Mouse (Mus musculus): Measurements from ENCODE around the gene Haus8. TPM values are rescaled to one million over a fixed set of nuclear protein-coding genes. Genes with fewer than 3 reads are reported as not detected.
A peak's percentile ranks its signal among the peaks of the same experiment; 100 is the strongest.
"Not testable (repeated sequence)": the region's sequence is repeated elsewhere in the genome, so short reads cannot be mapped to it uniquely, and the experiment has no call there.

The Haus8 gene
- polyA plus RNA-seq, 1 experiment from 2014 or later: 61.0 TPM

DNA sequence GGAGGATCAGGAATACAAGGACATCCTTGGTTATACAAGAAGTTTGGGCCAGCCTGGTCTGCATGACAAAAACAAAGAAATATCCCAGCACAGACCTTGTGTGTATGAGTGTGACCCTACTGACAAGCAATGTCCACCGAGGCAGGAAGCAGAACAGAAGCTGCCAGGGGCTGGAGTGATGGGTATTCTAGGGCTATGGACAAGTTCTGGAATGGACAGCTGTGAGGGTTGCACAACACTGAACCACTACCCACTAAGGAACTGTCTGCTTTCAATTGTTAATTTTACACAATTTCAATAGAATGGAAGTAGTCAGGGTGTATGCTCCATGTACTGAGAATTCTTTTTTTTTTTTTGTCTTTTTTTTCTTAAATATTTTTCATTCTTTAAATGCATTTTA, 24.5 kb downstream of the Haus8 start:
- no peak overlapping the region for H3K27ac ChIP-seq (ENCODE audit: low read depth, low read length)
- no peak overlapping the region for H3K4me2 ChIP-seq (ENCODE audit: low read depth, low read length, severe bottlenecking)
- WGBS: 95% methylated on average over 1 of the region's 1 CpGs
- H3K4me3 ChIP-seq (ENCODE audit: low read depth, low read length): no peak overlapping the region
- H3K27me3 ChIP-seq (ENCODE audit: control insufficient read depth, insufficient read depth, low read length): no peaks in the 10 kb centered on the region
- H3K9me3 ChIP-seq (ENCODE audit: control insufficient read depth, low read length): no peaks in the 10 kb centered on the region
- no peaks in the 10 kb centered on the region; the same call in 1 of the 2 replicates for H3K36me3 ChIP-seq (ENCODE audit: control insufficient read depth, insufficient read depth, low read length)
- DNase-seq (ENCODE audit: low spot score) (no peak), ATAC-seq (replicated peaks; ENCODE audit: low FRiP score) (no peak)
- no peak overlapping the region for H3K9ac ChIP-seq (ENCODE audit: low read length)
- no peaks in the 10 kb centered on the region for H3K4me1 ChIP-seq (replicated peaks; ENCODE audit: control insufficient read depth, insufficient read depth, low read length)

GRCm38 (mm10) chr8:71242757-71243156, 30.0 kb downstream of the Haus8 start:
- Histone ChIP-seq H3K9ac (ENCODE audit: low read length) (no peak overlapping the region), H3K4me2 (ENCODE audit: low read depth, low read length, severe bottlenecking) (no peak overlapping the region), H3K27ac (ENCODE audit: low read depth, low read length) (no peak overlapping the region), H3K36me3 (ENCODE audit: control insufficient read depth, insufficient read depth, low read length) (no peaks in the 10 kb centered on the region), H3K27me3 (ENCODE audit: control insufficient read depth, insufficient read depth, low read length) (no peaks in the 10 kb centered on the region), H3K4me1 (replicated peaks; ENCODE audit: control insufficient read depth, insufficient read depth, low read length) (no peaks in the 10 kb centered on the region), H3K4me3 (ENCODE audit: low read depth, low read length) (no peak overlapping the region), H3K9me3 (ENCODE audit: control insufficient read depth, low read length) (no peaks in the 10 kb centered on the region)
- ATAC-seq (replicated peaks; ENCODE audit: low FRiP score) (no peak), DNase-seq (ENCODE audit: low spot score) (no peak)
- 91% methylated on average over 2 of the region's 2 CpGs for WGBS

DNA sequence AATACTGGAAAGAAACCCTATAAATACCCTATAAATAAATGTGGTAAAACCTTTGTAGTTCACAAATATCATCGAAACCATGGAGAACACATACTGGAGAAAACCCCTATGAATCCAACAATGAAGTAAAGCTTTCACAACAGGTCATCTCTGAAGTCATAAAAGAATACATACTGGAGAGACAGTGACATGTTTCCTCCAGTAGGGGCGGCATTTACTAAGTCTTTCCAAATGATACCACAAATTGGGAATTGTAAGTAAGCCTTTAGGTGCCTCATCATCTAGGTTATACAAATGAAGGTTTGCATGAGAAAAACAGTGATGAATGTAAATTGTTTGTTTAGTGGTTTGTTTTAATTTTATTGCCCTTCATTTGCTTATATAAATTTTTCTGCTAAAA, 48.2 kb downstream of the Haus8 start:
- Histone ChIP-seq H3K27me3 (ENCODE audit: control insufficient read depth, insufficient read depth, low read length) (no peaks in the 10 kb centered on the region), H3K27ac (ENCODE audit: low read depth, low read length) (no peak overlapping the region), H3K4me3 (ENCODE audit: low read depth, low read length) (no peak overlapping the region), H3K4me2 (ENCODE audit: low read depth, low read length, severe bottlenecking) (no peak overlapping the region), H3K9me3 (ENCODE audit: control insufficient read depth, low read length) (no peaks in the 10 kb centered on the region), H3K4me1 (replicated peaks; ENCODE audit: control insufficient read depth, insufficient read depth, low read length) (no peaks in the 10 kb centered on the region), H3K36me3 (ENCODE audit: control insufficient read depth, insufficient read depth, low read length) (no peaks in the 10 kb centered on the region), H3K9ac (ENCODE audit: low read length) (no peak overlapping the region)
- WGBS: 51% methylated on average over 2 of the region's 2 CpGs
- ATAC-seq (replicated peaks; ENCODE audit: low FRiP score): no peak
- no peak for DNase-seq (ENCODE audit: low spot score)

GRCm38 (mm10) chr8:71214266-71214665, 58.5 kb downstream of the Haus8 start:
- H3K9ac ChIP-seq (ENCODE audit: low read length); H3K27ac ChIP-seq (ENCODE audit: low read depth, low read length); H3K4me1 ChIP-seq (replicated peaks; ENCODE audit: control insufficient read depth, insufficient read depth, low read length); H3K4me2 ChIP-seq (ENCODE audit: low read depth, low read length, severe bottlenecking); DNase-seq (ENCODE audit: low spot score); H3K4me3 ChIP-seq (ENCODE audit: low read depth, low read length); H3K9me3 ChIP-seq (ENCODE audit: control insufficient read depth, low read length); H3K27me3 ChIP-seq (ENCODE audit: control insufficient read depth, insufficient read depth, low read length); H3K36me3 ChIP-seq (ENCODE audit: control insufficient read depth, insufficient read depth, low read length); ATAC-seq (replicated peaks; ENCODE audit: low FRiP score): not testable (repeated sequence)
- WGBS: 96% methylated on average over 3 of the region's 5 CpGs

GRCm38 (mm10) chr8:71205541-71205967, 67.2 kb downstream of the Haus8 start:
- DNase-seq (ENCODE audit: low spot score); H3K4me1 ChIP-seq (replicated peaks; ENCODE audit: control insufficient read depth, insufficient read depth, low read length); H3K9ac ChIP-seq (ENCODE audit: low read length); H3K27me3 ChIP-seq (ENCODE audit: control insufficient read depth, insufficient read depth, low read length); H3K4me3 ChIP-seq (ENCODE audit: low read depth, low read length); H3K9me3 ChIP-seq (ENCODE audit: control insufficient read depth, low read length); H3K36me3 ChIP-seq (ENCODE audit: control insufficient read depth, insufficient read depth, low read length); H3K27ac ChIP-seq (ENCODE audit: low read depth, low read length); H3K4me2 ChIP-seq (ENCODE audit: low read depth, low read length, severe bottlenecking): not testable (repeated sequence)
- peak; percentile 39; the same call in 1 of the 2 replicates for ATAC-seq (replicated peaks; ENCODE audit: low FRiP score)
- 6% methylated on average over 4 of the region's 11 CpGs for WGBS

Other genes with a start within 250 kb of the Haus8 start
- 24.3 and 32.5 TPM in 2 replicates for gene Myo9b, start 220 bp downstream of the Haus8 start, polyA plus RNA-seq (2014; fragmentation: Nextera tagmentation; extraction: Ambion mirVana)
- gene Use1, start 93.9 kb upstream of the Haus8 start, polyA plus RNA-seq (2014; fragmentation: Nextera tagmentation; extraction: Ambion mirVana): 69.3 and 82.5 TPM in 2 replicates
- 2.9 and 3.3 TPM in 2 replicates for gene Ocel1, start 98.4 kb upstream of the Haus8 start, polyA plus RNA-seq (2014; fragmentation: Nextera tagmentation; extraction: Ambion mirVana)
- gene Nr2f6, start 109.0 kb upstream of the Haus8 start, polyA plus RNA-seq (2014; fragmentation: Nextera tagmentation; extraction: Ambion mirVana): 49.1 and 51.4 TPM in 2 replicates
- 4.2 and 4.5 TPM in 2 replicates for gene Ushbp1, start 122.9 kb upstream of the Haus8 start, polyA plus RNA-seq (2014; fragmentation: Nextera tagmentation; extraction: Ambion mirVana)
- gene Babam1, start 123.9 kb upstream of the Haus8 start, polyA plus RNA-seq (2014; fragmentation: Nextera tagmentation; extraction: Ambion mirVana): 106 and 119 TPM in 2 replicates
- 38.7 and 42.2 TPM in 2 replicates for gene Ankle1, start 133.1 kb upstream of the Haus8 start, polyA plus RNA-seq (2014; fragmentation: Nextera tagmentation; extraction: Ambion mirVana)
- 76.6 and 76.7 TPM in 2 replicates for gene Abhd8, start 190.7 kb upstream of the Haus8 start, polyA plus RNA-seq (2014; fragmentation: Nextera tagmentation; extraction: Ambion mirVana)
- 186 TPM in 2 replicates for gene Mrpl34, start 192.0 kb upstream of the Haus8 start, polyA plus RNA-seq (2014; fragmentation: Nextera tagmentation; extraction: Ambion mirVana)
- gene Dda1, start 196.3 kb upstream of the Haus8 start, polyA plus RNA-seq (2014; fragmentation: Nextera tagmentation; extraction: Ambion mirVana): 133 and 146 TPM in 2 replicates
- 5.7 and 9.3 TPM in 2 replicates for gene Ano8, start 213.0 kb upstream of the Haus8 start, polyA plus RNA-seq (2014; fragmentation: Nextera tagmentation; extraction: Ambion mirVana)
- gene Gtpbp3, start 215.2 kb upstream of the Haus8 start, polyA plus RNA-seq (2014; fragmentation: Nextera tagmentation; extraction: Ambion mirVana): 7.9 and 10.8 TPM in 2 replicates
- 42.5 and 43.4 TPM in 2 replicates for gene Plvap, start 238.8 kb upstream of the Haus8 start, polyA plus RNA-seq (2014; fragmentation: Nextera tagmentation; extraction: Ambion mirVana)

Measured in forebrain, embryonic 11.5 days (tissue).